Mouse (Mus musculus): Measurements from ENCODE around the gene Rfx7.

The Rfx7 gene

GRCm38 (mm10) chr9:72663534-72663918, 131.5 kb downstream of the Rfx7 start:
- ChIA-PET CTCF (interaction anchor here in 3 of 4 experiments (0.6 to 5.0 kb wide), 8 partner anchors 8 to 152 kb away, joined by 3 to 27 read pairs (median 4); no protein-coding TSS in a partner anchor), POLR2A (interaction anchor here (0.6 to 17.7 kb wide), 42 partner anchors 5 to 673 kb away, joined by 3 to 762 read pairs (median 7); partner anchors contain the start of genes Rfx7 (in 2 of the 4) and Nedd4 (in 1 of the 4))

- CTCF ChIA-PET = interaction anchor here in 3 of 4 experiments (0.5 to 5.0 kb wide), 11 partner anchors 10 to 317 kb away, joined by 3 to 27 read pairs (median 5); no protein-coding TSS in a partner anchor
- POLR2A ChIA-PET = interaction anchor here (0.5 to 17.7 kb wide), 41 partner anchors 6 to 1822 kb away, joined by 3 to 762 read pairs (median 4); partner anchors contain the start of genes Nedd4 (in 1 of the 4) and Rfx7 (in 1 of the 4)
Observed at GRCm38 (mm10) chr9:72664409-72665351, 132.6 kb downstream of the Rfx7 start.

GRCm38 (mm10) chr9:72665517-72665916, 133.5 kb downstream of the Rfx7 start:
- CTCF ChIA-PET = interaction anchor here in 3 of 4 experiments (0.6 to 5.0 kb wide), 7 partner anchors 10 to 224 kb away, joined by 3 to 27 read pairs (median 3); no protein-coding TSS in a partner anchor
- POLR2A ChIA-PET = interaction anchor here (0.6 to 17.7 kb wide), 29 partner anchors 7 to 484 kb away, joined by 3 to 762 read pairs (median 4); partner anchors contain the start of genes Nedd4 (in 1 of the 4) and Rfx7 (in 1 of the 4)

GRCm38 (mm10) chr9:72666352-72667021, 134.4 kb downstream of the Rfx7 start:
- CTCF ChIA-PET = interaction anchor here in 3 of 4 experiments (0.5 to 5.0 kb wide), 12 partner anchors 10 to 466 kb away, joined by 3 to 27 read pairs (median 3); no protein-coding TSS in a partner anchor
- POLR2A ChIA-PET = interaction anchor here in 3 of 4 experiments (0.6 to 17.7 kb wide), 21 partner anchors 8 to 245 kb away, joined by 3 to 762 read pairs (median 3); partner anchors contain the start of gene Nedd4 (in 1 of the 3)

GRCm38 (mm10) chr9:72667126-72667525, 135.1 kb downstream of the Rfx7 start:
- CTCF ChIA-PET = interaction anchor here in 3 of 4 experiments (0.5 to 5.0 kb wide), 9 partner anchors 10 to 465 kb away, joined by 3 to 27 read pairs (median 3); no protein-coding TSS in a partner anchor
- POLR2A ChIA-PET = interaction anchor here in 3 of 4 experiments (0.6 to 17.7 kb wide), 18 partner anchors 9 to 172 kb away, joined by 3 to 762 read pairs (median 4); partner anchors contain the start of gene Nedd4 (in 1 of the 3)

- CTCF ChIA-PET = interaction anchor here (0.5 to 3.7 kb wide), 14 partner anchors 8 to 63 kb away, joined by 3 to 24 read pairs (median 4); partner anchors contain the start of gene Nedd4 (in 1 of the 4)
- POLR2A ChIA-PET = interaction anchor here (1.0 to 17.7 kb wide), 20 partner anchors 9 to 138 kb away, joined by 3 to 762 read pairs (median 6); partner anchors contain the start of gene Nedd4 (in 2 of the 4)
Observed at GRCm38 (mm10) chr9:72669383-72669782, 137.3 kb downstream of the Rfx7 start.

- ChIA-PET POLR2A (interaction anchor here in 3 of 4 experiments (0.6 to 7.4 kb wide), 15 partner anchors 9 to 141 kb away, joined by 3 to 138 read pairs (median 4); partner anchors contain the start of gene Nedd4 (in 3 of the 3)), CTCF (interaction anchor here (0.6 to 2.3 kb wide), 18 partner anchors 9 to 292 kb away, joined by 3 to 10 read pairs (median 4); partner anchors contain the start of gene Nedd4 (in 2 of the 4))
Observed at GRCm38 (mm10) chr9:72672361-72672760, 140.3 kb downstream of the Rfx7 start.
